ENCODE assay signal across 8 mouse cellular contexts in genomic region chr6:128438317-128438870, GRCm38 (mm10). TPM values are rescaled to one million over a fixed set of nuclear protein-coding genes. Genes with fewer than 3 reads are reported as not detected.
A peak's percentile ranks its signal among the peaks of the same experiment; 100 is the strongest.
DNase-seq lines count a peak whose midpoint lies in the region; ATAC-seq and TF ChIP-seq lines count a peak whose summit lies in the region.

Gene Fkbp4, minus strand, starts transcription at chr6:128438677.

- H3K36me3 ChIP-seq in forebrain, embryonic 14.5 days (ENCODE audit: control insufficient read depth, insufficient read depth, low read length) = peaks cover 31% of the 10 kb centered on the region
- H3K36me3 ChIP-seq in lung, embryonic 14.5 days (ENCODE audit: insufficient read depth) = peaks cover 33% of the 10 kb centered on the region
- H3K36me3 ChIP-seq in thymus, adult 2 months (ENCODE audit: control insufficient read depth, insufficient read depth, low read length) = peaks cover 23% of the 10 kb centered on the region

- ATAC-seq in cerebellum, adult (ENCODE audit: insufficient number of reproducible peaks, low FRiP score, low TSS enrichment) = peak; percentile 84
- peak; percentile 95 for ATAC-seq in forebrain, embryonic 14.5 days
- ATAC-seq in lung, embryonic 14.5 days (ENCODE audit: insufficient read depth) = peak; percentile 93

- DNase-seq in ES-CJ7 (ENCODE audit: low read depth, low spot score) = peak; percentile 90
- DNase-seq in forebrain, embryonic 14.5 days (ENCODE audit: low spot score) = peak; percentile 96
- peak; percentile 96 to 97 for DNase-seq in heart, postnatal 14 days
- peak; percentile 93 to 94 for DNase-seq in layer of hippocampus, adult 18-20 months (ENCODE audit: low spot score in 2 of 2)
- DNase-seq in lung, embryonic 14.5 days = peak; percentile 97
- peak; percentile 95 for DNase-seq in thymus, adult 2 months

- peak within 1 kb of the TSS; percentile 98 for H3K4me3 ChIP-seq in forebrain, embryonic 14.5 days (ENCODE audit: low read depth, low read length)
- H3K4me3 ChIP-seq in lung, embryonic 14.5 days (ENCODE audit: low read depth, low read length) = peak within 1 kb of the TSS; percentile 98
- H3K4me3 ChIP-seq in olfactory bulb, adult 2 months (ENCODE audit: insufficient read depth, low read depth, low read length) = peak within 1 kb of the TSS; percentile 95
- peak within 1 kb of the TSS; percentile 84 for H3K4me3 ChIP-seq in thymus, adult 2 months (ENCODE audit: control insufficient read depth, insufficient read depth, low read length)

- intact Hi-C loops in heart, postnatal 14 days (cut with DNase I) = no loop called here

- WGBS in forebrain, embryonic 14.5 days = under 1% methylated on average over 65 of the region's 67 CpGs
- under 1% methylated on average over 60 of the region's 67 CpGs for WGBS in lung, embryonic 14.5 days
- WGBS in olfactory bulb, adult 2 months = under 1% methylated on average over 67 of the region's 67 CpGs
- under 1% methylated on average over 67 of the region's 67 CpGs for WGBS in thymus, adult 2 months

- H3K4me1 ChIP-seq in forebrain, embryonic 14.5 days (ENCODE audit: control insufficient read depth, insufficient read depth, low read length) = peaks cover 11% of the 10 kb centered on the region
- no peaks in the 10 kb centered on the region; the same call in 1 of the 2 replicates for H3K4me1 ChIP-seq in lung, embryonic 14.5 days (ENCODE audit: insufficient read depth)
- H3K4me1 ChIP-seq in olfactory bulb, adult 2 months (ENCODE audit: control insufficient read depth, insufficient read depth, low read length) = peaks cover 12% of the 10 kb centered on the region
- H3K4me1 ChIP-seq in thymus, adult 2 months (replicated peaks; ENCODE audit: control insufficient read depth, insufficient read depth, low read length) = peaks cover 9% of the 10 kb centered on the region

- H3K4me2 ChIP-seq in forebrain, embryonic 14.5 days (ENCODE audit: low read length) = peak within 1 kb of the TSS; percentile 68
- peak within 1 kb of the TSS; percentile 66 for H3K4me2 ChIP-seq in lung, embryonic 14.5 days

- peak within 1 kb of the TSS; percentile 97 for H3K9ac ChIP-seq in forebrain, embryonic 14.5 days (ENCODE audit: low read length)
- H3K9ac ChIP-seq in lung, embryonic 14.5 days = peak within 1 kb of the TSS; percentile 94

- H3K9me3 ChIP-seq in forebrain, embryonic 14.5 days (replicated peaks; ENCODE audit: control insufficient read depth, low read length) = no peaks in the 10 kb centered on the region
- no peaks in the 10 kb centered on the region for H3K9me3 ChIP-seq in lung, embryonic 14.5 days (ENCODE audit: low read depth, low read length)

- H3K27me3 ChIP-seq in forebrain, embryonic 14.5 days (replicated peaks; ENCODE audit: control insufficient read depth, insufficient read depth, low read length) = no peaks in the 10 kb centered on the region
- H3K27me3 ChIP-seq in lung, embryonic 14.5 days (ENCODE audit: insufficient read depth, low read length) = no peaks in the 10 kb centered on the region
- no peaks in the 10 kb centered on the region for H3K27me3 ChIP-seq in thymus, adult 2 months (ENCODE audit: control insufficient read depth, insufficient read depth, low read length)

- H3K27ac ChIP-seq in forebrain, embryonic 14.5 days (ENCODE audit: low read depth, low read length) = peak within 1 kb of the TSS; percentile 92
- peak within 1 kb of the TSS; percentile 97 for H3K27ac ChIP-seq in lung, embryonic 14.5 days (ENCODE audit: low read depth)
- H3K27ac ChIP-seq in olfactory bulb, adult 2 months (ENCODE audit: insufficient read depth, low read depth, low read length) = peak within 1 kb of the TSS; percentile 65
- no peak within 1 kb of the TSS for H3K27ac ChIP-seq in thymus, adult 2 months (ENCODE audit: control insufficient read depth, insufficient read depth, low read length)

- no peak for TF ChIP-seq CTCF in lung, embryonic 14.5 days (IDR thresholded peaks at IDR 0.05; ENCODE audit: low read depth)
- TF ChIP-seq CTCF in olfactory bulb, adult 2 months (IDR thresholded peaks at IDR 0.05; ENCODE audit: insufficient read depth, low read depth, low read length) = 0 out of 2 replicates have a peak, but pooled peaks have one; percentile 3
- peak; percentile 62; the same call in 1 of the 2 replicates for TF ChIP-seq CTCF in thymus, adult 2 months (IDR thresholded peaks at IDR 0.05; ENCODE audit: borderline replicate concordance, control insufficient read depth, extremely low read depth, insufficient read depth, low read length, poor library complexity)

- peak; percentile 97 for TF ChIP-seq POLR2A in olfactory bulb, adult 2 months (IDR thresholded peaks at IDR 0.05; ENCODE audit: insufficient read depth, low read depth, low read length)
- peak; percentile 94 for TF ChIP-seq POLR2A in thymus, adult 2 months (IDR thresholded peaks at IDR 0.05; ENCODE audit: control insufficient read depth, extremely low read depth, insufficient read depth, low read length, poor library complexity)

RNA-seq across cellular contexts. Expression of gene Fkbp4, which starts in this region (rescaled TPM):
- 366 and 400 TPM in 2 replicates for polyA plus RNA-seq in forebrain, embryonic 14.5 days (2014; fragmentation: Nextera tagmentation; extraction: Ambion mirVana)
- 100 to 1,000 TPM; 259 to 278 TPM for total RNA-seq in heart, postnatal 14 days (2021)
- 100 to 1,000 TPM; 123 to 132 TPM for total RNA-seq in layer of hippocampus, adult 18-20 months (2021)
- polyA plus RNA-seq in lung, embryonic 14.5 days (2014; fragmentation: Nextera tagmentation; extraction: Ambion mirVana) = 434 and 450 TPM in 2 replicates
- not detected in 2 replicates for polyA plus RNA-seq in olfactory bulb, adult 2 months (2012; ENCODE audit: insufficient read depth, insufficient read length, low replicate concordance, missing spikeins)
- 138 and 139 TPM in 2 replicates for polyA plus RNA-seq in thymus, adult 2 months (2012; rRNA removed)
